Mouse (Mus musculus) urinary bladder, adult 2 months (tissue): ENCODE results near the gene Ap2b1. TPM values are rescaled to one million over a fixed set of nuclear protein-coding genes. Genes with fewer than 3 reads are reported as not detected.

Experiments
- DNase-seq: peaks from one replicate; pipeline ENCODE4 v3.0.0; 2022; ENCODE audit warnings: low spot score
- polyA plus RNA-seq: library from polyadenylated mRNA; depleted of rRNA; stranded (reverse); fragments of >200 nt; gene quantifications from 2 replicates; pipeline ENCODE4 v1.2.3, GENCODE M21; 2012

Gene Ap2b1
- polyA plus RNA-seq, 1 experiment = 37.1 TPM

DNA sequence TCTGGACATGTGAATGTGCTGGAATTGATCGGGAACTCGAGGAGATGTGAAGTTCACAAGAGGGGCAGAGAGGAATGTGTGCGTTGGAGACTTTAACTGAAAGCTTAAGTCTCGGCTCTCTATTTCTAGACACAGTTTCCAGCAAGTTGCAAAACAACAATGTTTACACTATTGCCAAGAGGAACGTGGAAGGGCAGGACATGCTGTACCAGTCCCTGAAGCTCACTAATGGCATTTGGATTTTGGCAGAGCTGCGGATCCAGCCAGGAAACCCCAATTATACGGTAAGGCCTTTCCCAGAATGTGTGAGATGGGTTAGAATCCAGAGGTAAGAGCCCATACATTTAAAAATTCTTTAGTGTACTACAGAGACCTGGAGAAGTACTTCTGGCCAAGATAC, 98.8 kb downstream of the Ap2b1 start:
- DNase-seq = no peak

DNA sequence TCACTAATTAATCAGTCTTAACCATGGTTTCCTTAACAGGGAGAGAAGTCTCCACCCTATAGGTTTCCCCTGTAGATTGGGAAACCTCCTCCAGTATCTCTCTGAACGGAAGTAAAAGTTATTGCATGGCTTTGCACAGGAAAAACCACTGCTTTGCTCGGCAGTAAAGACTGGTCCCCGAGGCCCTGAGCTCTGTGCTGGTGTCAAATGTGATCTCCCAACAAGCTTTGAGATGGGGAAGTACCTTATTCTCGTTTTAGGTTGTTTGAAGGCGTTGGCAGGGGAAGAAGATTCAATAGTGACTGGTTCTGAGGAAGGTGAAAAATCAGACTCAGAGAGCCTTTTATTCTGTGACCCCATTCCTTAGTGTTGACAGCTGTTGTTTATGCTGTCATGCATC, 99.9 kb downstream of the Ap2b1 start:
- no peak for DNase-seq

DNA sequence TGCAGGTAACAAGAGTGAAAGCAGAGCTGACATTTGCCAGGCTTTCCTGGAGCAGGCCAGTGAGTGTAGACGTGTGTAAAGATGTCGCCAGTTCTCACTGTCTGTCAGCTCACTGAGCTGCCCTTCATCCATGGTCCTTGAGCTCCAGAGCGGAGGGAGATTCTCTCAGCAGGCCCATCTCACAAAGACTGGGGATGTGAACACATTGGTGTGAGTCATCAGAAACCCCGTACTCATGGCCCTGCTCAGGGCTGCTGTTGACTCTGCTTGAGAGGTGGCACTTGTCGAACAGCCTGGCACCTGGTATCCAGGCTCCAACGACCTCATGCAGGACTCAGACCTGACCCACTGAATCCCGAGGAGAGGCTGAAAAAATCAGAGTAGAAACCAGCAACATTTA, 105.0 kb downstream of the Ap2b1 start:
- DNase-seq = no peak

DNA sequence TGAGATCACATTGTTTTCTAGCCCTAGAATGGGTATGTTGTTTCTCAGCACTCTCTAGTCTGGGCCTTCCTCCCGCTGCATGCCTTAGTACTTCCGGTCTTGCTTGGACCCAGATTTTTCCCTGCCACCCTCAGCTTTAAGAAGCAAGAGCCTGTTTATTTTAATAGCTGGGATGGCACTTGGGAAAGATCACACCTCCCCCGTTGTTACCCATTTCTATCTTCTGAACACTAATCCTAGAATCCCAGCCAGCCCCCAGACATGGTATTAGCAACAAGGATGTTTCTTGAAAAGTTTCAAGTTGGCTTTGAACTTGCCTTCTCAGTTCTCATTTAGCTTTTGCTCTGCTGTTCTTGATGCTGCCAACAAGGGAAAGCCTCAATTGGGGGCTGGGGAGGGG, 107.6 kb downstream of the Ap2b1 start:
- no peak for DNase-seq

DNA sequence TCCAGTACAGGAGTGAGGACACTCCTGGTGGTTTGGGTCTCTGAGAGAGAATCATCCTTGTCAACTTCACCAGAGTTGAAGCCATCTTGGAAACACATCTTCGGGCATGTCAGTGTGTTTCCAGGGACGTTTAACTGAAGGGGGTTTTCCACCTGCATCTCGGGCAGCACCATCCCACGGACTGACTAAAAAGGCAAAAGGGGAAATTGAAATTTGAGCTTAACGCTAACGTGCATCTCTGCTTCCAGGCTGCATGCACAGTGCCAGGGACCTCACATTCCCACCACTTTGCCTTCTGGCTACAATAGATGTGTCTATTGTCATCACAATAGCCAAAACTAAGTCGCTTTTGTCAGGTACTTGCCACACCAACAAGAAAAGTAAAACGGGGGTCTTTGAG, 109.4 kb downstream of the Ap2b1 start:
- no peak for DNase-seq

DNA sequence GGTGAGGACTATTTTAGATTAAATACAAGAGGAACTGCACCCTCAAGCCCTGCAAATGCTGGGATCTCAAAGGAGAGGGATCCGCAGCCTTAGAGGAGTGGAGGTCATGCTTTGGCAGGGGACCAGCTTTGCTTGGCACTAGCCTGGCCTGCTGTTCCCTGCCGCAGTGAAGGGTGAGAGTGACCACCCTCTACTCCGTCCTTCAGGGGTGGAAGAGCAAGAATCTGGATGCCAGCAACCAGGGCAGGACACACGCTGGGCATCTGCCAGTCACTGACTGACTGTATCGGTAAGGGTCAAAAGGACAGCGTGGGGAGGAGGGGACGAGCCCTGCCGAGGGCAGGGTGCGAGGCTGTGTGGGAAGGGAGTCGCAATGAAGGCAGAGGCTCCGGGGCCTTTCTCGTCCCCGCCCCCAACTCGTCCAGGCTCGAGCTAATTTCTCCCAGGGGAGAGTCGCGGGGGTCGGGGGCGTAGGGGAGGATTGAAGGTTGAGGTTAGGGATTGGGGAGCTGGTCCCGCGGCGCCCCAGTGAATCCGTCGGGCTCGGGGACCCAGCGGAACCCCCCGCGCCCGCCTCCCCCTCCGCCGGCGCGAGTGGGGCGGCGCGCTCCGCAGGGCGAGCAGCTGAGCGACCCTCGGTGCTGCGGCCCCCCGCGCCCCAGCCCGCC, 110.4 kb downstream of the Ap2b1 start, which contains the start of gene Rasl10b:
Gene Rasl10b, plus strand, starts transcription at position 51 of the 668 bp plus-strand sequence.
- no peak for DNase-seq

DNA sequence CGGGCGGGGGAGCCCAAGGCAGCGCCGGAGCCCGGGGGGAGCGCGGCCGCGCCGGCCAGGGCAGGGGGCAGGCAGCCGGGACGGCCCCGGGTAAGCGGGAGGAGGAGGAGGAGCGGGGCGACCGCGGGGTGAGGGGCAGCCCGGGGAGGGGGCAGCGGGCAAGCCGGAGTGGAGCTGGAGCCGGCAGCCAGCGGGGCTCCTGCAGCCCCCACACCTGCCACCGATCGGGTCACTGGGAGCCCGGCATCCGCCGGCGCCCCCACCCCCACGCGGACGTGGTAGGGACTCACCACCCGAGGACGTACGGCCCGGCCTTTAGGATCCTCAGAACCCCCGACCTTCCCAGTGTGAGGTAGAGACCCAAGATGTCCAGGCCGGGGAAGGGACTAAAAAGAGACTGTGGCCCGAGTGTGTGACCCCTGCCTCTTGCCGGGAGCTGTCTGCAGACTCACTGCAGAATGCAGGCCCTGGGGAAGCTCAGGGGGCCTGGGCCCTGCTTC, 111.0 kb downstream of the Ap2b1 start:
- no peak for DNase-seq

DNA sequence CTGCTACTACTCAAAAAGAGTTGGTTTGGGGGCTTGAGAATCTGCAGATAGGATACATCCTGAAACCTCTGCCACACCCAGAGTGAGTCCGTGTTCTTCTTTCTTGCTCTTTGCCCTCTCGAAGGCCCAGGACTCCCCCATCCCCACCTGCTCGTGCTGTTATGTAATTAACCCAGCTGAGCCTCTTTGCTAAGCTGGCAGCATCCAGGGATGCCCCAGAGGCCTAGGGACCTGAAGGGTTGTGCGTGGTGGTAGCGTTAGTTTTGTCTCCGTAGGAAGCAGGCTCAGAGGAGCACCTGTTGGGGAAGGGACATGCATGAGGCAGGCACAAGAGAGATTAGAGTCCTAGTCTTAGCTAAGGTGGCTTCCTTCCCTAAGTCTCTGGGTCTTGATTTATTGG, 111.7 kb downstream of the Ap2b1 start:
- DNase-seq = no peak

DNA sequence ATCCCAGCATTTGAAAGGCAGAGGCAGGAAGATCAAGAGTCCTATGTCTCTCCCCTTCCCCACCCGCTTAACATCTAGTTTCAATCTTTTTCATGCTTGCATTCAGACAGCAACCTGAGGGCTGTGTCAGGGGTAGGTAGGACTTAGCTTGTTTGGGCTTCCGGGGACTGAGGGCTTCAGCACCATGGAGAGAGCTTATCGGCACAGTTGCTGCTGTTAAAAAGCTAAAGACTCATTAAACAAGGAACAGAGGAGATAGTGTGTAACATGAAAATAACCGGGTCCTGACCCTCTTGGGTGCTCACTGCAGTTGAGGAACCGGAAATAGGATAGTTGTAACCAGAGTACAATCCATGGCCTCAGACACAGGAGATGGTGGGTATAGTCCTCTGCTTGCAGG, 118.3 kb downstream of the Ap2b1 start:
- no peak for DNase-seq

DNA sequence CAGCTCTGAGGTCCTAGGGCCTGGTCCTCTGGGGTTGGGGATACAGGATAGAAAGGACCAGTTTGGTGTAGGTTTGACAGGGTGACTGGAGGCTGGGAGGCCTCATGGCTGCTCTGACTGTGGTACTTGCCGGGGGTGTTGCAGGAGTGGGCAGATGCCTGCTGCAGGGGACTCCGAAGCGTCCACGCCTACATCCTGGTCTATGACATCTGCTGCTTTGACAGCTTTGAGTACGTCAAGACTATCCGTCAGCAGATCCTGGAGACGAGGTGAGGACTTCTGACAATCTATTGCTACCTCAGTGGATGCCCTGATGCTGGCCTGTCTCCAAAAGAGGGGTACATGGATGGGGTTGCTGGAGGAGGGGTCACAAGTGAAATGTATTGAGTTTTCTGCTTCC, 118.9 kb downstream of the Ap2b1 start:
- no peak for DNase-seq

DNA sequence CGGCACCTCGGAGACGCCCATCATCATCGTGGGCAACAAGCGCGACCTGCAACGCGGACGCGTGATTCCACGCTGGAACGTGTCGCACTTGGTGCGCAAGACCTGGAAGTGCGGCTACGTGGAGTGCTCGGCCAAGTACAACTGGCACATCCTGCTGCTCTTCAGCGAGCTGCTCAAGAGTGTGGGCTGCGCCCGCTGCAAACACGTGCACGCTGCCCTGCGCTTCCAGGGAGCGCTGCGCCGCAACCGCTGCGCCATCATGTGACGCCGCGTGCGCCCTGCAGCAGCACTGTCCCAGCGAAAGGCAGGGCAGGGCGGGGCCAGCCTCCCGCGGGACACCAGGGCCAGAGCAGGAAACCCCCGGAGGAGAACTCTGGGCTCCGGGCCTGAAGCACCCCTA, 119.7 kb downstream of the Ap2b1 start:
- DNase-seq = no peak

DNA sequence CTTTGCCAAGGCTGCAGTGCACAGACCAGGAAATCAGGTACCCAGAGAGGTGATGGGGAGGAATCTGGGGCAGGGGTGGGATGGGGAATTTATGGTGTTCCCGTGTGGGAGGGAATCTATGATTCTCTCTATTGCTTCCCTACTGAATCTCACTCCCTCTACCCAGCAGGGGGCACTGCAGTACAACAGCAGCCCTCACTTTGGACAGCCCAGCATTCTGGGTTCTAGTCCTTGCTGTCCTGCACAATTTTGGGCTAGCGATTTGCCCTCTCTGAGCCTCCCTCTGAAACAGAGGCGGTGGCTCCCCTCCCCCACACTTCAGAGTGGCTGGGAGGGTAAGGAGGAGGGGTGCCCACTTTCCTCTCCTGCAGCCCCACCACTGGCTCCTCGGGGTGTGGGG, 121.5 kb downstream of the Ap2b1 start:
- DNase-seq = no peak

DNA sequence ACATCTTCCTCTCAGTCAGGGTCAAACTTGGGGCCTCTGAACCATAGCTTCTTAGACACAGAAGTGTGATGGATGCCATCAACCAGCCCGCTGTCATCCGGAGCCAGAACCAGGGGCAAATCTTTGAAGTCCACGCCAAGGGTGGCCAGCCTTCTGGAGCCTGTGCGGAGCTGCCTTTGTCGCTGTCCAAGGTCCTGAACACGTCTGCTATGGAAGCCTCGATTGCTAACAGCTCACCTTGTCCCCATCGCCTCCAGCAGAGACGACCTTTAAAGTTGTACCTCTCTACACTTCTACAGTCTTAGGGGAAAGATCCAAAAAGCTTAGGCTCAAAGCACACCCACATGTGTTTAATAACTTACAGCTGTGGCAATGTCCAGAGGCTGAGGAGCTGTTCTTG, 122.5 kb downstream of the Ap2b1 start:
- peak; percentile 50 for DNase-seq

DNA sequence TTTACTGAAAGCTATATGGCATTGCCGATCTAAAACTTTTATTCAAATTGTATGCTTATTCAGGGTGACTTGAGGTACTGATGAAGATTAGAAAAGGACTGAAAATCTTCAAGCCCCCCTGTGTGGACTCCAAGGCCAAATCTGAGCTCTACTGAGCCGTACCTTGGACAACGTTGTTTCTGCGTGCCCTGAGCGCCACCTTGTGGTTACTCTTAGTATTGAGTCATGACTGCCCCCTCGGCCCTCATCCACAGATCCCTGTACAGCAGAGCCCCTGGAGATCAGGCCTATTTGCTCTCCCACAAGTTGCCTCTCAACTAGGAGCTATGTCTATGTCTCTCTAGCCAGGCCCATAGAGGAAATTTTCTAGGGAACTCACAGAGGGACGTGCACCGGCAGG, 125.9 kb downstream of the Ap2b1 start:
- no peak for DNase-seq

DNA sequence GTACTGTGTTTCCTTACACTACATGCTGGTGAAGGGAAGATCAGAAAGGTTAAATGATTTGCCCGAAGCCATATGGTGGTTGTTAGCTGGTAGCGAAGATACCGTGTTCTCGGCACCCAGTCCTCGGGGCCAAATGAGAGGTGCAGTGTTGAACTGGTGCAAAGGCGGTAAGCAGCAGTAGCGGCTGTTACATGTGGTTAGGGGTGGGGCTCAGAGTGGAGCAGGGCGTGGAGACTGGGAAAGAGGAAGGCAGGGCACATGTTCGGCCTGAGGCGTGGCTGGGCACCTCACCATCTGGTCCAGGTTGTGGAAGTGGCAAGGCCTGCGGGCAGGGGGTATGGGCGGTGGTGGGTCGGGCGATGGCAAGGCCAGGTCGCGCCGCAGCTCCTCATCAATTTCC, 128.1 kb downstream of the Ap2b1 start:
- DNase-seq = no peak

DNA sequence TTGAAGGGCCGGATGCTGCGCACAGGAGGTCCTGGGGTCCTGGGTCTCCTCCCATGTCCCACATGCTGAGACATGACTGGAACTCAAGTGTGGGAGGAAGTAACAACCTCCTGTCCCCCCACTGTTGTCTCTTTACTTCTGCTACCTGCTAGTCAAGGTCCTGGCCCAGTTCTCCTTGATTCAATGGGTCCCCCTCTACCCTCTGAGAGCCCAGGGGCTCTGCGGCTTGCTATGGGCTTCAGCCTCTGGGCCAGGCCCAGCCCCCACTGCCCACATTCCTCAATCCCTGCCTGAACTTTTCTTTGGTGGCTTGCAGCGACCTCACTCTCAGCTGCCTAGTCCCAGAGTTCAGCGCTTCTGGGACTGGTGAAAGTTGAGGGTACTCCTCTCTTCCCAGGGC, 130.5 kb downstream of the Ap2b1 start, which contains the start of gene Gas2l2:
Gene Gas2l2, minus strand, starts transcription at position 101 of the 400 bp plus-strand sequence.
- DNase-seq = no peak

DNA sequence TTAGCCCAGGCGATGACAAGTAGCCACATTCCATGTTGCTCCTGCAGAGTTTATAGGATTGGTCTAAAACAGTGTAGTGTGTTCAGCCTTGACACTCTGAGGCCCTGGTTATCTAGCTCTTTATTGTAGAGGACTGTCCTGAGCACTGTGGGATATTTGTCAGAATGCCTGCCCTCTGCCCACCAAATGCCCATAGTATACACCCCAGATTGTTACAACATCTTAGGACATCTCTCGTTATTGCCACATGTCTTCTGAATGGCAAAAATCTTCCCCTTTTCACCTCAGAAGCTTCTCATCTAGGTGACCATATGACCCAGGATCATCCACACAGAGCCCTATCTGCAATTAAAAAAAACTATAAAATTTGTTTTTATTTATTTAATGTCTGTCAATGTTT, 133.7 kb downstream of the Ap2b1 start:
- DNase-seq = no peak

DNA sequence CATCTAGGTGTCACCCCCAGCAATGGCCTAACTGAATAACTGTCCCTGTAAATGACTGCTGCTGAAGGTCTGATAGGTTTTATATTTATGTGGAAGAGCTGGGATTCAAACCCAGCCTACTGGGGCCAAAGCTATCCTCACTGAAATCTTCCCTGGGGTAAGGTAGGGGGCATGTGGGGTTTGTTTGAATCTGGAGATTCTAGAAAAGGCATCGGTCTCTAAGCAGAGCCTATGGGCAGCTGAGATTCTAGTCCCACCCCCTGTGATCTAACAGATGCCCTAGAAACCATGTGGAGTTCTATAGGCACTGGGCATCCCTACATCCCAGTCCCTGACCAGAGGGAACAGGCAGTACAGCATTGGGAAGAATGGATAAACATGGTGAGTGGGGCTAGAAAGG, 138.6 kb downstream of the Ap2b1 start, which contains the start of gene 1700020L24Rik:
Gene 1700020L24Rik, plus strand, starts transcription at position 301 of the 400 bp plus-strand sequence.
- DNase-seq = no peak

DNA sequence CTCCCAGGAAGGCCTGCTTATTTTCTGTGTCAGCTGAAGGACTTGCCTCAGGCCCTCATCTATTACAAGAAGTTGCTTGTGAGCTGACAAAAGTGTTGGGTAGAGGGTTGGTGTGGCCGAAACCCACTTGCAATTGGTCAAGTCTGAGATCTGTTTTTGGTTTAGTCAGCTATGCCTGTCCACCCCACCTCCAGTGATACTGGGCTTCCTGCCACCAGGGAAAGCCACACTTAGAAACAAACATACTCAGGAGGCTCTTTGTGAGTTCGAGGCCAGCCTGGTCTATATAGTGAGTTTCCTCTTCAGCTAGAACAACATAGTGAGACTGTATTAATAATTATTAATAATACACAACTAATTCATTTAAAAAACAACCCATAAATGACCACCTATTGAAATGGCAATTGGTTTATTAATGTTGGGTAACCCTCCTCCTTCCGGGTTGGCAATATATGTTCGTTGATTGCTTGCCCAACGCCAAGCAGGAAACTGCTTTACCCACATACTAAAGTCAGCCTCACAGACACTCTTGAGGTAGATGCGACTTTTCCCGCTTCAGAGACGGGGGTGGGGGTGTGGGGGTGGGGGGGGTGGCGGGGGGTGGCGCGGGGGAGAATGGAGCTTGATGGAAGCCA, 140.7 kb downstream of the Ap2b1 start:
- no peak for DNase-seq

DNA sequence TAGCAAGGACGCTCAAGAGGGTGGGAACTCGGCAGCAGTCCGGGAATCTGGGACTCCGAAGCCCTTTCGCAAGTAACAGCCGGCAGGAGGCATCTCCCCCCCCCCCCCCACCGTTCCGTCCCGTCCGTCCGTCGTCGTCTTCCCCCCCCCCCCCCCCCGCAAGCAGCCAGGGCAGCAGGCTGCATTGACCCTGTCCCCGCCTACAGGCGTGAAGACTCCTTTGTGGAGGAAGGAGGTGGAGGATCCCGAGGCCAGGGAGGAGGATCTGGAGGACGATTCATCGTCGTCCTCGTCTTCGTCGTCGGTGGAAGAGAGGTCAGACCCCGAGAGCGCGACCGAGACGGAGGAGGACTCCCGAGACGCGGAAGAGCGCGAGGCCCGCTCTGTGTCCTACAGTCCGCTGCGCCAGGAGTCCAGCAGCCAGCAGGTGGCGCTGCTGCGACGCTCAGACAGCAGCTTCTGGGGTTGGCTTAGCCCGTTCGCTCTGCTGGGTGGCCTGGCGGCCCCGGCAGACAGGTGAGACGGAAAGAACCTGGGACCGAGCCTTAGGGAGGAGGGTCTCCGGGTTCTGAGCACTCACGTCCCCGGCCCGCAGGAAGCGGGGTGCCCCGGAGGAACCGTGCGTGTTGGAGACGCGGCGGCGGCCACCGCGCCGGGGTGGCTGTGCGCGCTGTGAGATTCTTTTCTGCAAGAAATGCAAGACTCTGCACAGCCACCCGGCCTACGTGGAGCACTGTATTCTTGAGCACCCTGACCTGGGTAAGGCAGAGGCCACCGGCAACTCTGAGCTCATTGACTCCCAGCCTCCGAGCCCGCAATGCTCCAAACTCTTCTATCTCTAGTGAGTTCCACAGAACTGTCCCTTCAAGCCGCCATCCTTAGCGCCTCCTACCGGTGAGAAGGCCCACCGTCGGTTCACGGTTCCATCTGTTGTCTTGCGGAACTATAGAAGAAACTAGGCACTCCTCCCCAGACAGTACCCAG, 141.5 kb downstream of the Ap2b1 start:
- DNase-seq = peak; percentile 79

DNA sequence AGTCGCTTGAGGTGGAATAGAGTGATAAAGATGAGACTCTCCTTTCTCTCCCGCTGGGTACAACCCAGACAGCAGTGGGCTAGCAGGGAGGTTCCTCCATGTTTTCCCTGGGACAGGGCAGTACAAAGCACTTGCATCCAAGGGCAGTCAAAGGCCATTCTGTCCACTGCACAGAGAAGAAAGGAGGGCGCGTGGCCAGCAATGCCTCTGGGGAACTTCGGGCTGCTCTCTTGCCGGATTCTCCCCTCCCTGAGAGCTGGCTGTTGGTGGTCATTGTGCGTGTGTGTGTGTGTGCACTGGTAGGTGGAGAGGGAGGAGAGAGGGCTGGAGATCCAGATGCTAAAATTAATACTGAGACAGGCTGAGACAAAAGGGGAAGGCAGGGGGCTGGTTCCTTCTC, 142.4 kb downstream of the Ap2b1 start:
- DNase-seq = no peak

DNA sequence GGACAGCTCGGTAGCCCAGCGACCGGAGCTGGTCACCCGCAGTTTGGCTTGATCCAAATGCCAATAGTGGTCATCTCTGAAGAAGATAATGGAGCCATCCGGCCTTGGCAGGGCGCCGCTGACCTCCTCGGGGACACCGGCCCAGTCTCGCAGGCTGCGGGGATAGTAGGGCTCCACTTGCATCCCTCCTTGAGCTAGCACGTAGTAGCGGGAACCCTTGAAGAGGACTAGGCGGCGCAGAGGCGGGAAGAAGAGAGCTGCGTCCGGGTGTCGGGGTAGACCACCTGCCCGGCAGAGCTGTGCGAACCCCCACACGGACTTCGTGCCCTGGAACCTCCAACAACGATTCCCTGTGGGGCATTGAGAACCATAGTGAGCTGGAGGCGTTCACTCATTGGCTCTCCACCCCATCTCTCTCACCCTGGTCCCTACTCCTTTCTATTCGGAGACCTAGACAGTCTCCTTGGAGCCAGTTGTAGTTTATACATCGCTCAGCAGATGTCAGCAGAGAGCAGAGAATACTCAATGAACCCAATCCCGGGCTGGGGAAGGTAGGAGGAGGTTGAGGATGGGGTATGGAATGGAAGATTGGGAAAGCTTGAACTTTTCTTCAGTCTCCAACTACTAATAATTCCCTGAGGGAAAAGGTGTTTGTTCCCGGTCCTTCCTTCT, 143.9 kb downstream of the Ap2b1 start:
- no peak for DNase-seq
